Mouse (Mus musculus) neural tube, embryonic 13.5 days (tissue): ENCODE measurements around the gene Ptprn2. TPM values are rescaled to one million over a fixed set of nuclear protein-coding genes. Genes with fewer than 3 reads are reported as not detected.

Experiments used
- ATAC-seq: fragments of 200-750 bp; cut with Nextera tagmentation; 2 replicates; pipeline ENCODE4 v1.8.0; 2017; ENCODE audit warnings: low read depth, mild to moderate bottlenecking, moderate TSS enrichment, moderate library complexity
- H3K27ac ChIP-seq: fragments of 300-500 bp; sonication (generic); replicated peaks from 2 replicates; pipeline ENCODE4 v1.5.1; 2015; ENCODE audit warnings: moderate library complexity, mild to moderate bottlenecking, inconsistent platforms
- H3K27me3 ChIP-seq: fragments of 300-500 bp; sonication (generic); 2 replicates; pipeline ENCODE4 v1.6.1; 2015; ENCODE audit warnings: mild to moderate bottlenecking, inconsistent platforms
- H3K36me3 ChIP-seq: fragments of 300-500 bp; sonication (generic); 2 replicates; pipeline ENCODE4 v1.6.1; 2015; ENCODE audit warnings: mild to moderate bottlenecking, inconsistent platforms
- H3K4me1 ChIP-seq: fragments of 300-500 bp; sonication (generic); replicated peaks from 2 replicates; pipeline ENCODE4 v1.6.1; 2015; ENCODE audit warnings: inconsistent platforms
- H3K4me2 ChIP-seq: fragments of 300-500 bp; sonication (generic); 2 replicates; pipeline ENCODE4 v1.6.1; 2015; ENCODE audit warnings: inconsistent platforms, mild to moderate bottlenecking, moderate library complexity
- H3K4me3 ChIP-seq: fragments of 300-500 bp; sonication (generic); 2 replicates; pipeline ENCODE4 v1.5.1; 2015; ENCODE audit warnings: mild to moderate bottlenecking, inconsistent platforms
- H3K9ac ChIP-seq: fragments of 300-500 bp; sonication (generic); 2 replicates; pipeline ENCODE4 v1.6.1; 2015; ENCODE audit warnings: moderate library complexity, mild to moderate bottlenecking, inconsistent platforms
- H3K9me3 ChIP-seq: fragments of 300-500 bp; sonication (generic); 2 replicates; pipeline ENCODE4 v1.6.1; 2016; ENCODE audit warnings: inconsistent platforms
- WGBS: fragments of 180-500 bp; shearing (Covaris S2); methylation state at CpG from one replicate; pipeline ENCODE4 v1.1.7; 2015; 5-methylcytosine and 5-hydroxymethylcytosine counted together
- polyA plus RNA-seq: library from polyadenylated mRNA; unstranded; fragments of >200 nt; fragmentation: Nextera tagmentation; extraction: Ambion mirVana; gene quantifications from 2 replicates; pipeline ENCODE4 v1.2.1, GENCODE M21; 2015

Gene Ptprn2
- polyA plus RNA-seq, 1 experiment from 2014 or later = 10.6 TPM

GRCm38 (mm10) chr12:117260391-117261164 is 775.1 kb downstream of the Ptprn2 start:
- ATAC-seq = no peak
- no peak overlapping the region for H3K9ac ChIP-seq
- H3K27me3 ChIP-seq = peaks cover 3% of the 10 kb centered on the region; the same call in 1 of the 2 replicates
- peaks cover 28% of the 10 kb centered on the region for H3K4me1 ChIP-seq
- 63% methylated on average over 6 of the region's 6 CpGs for WGBS
- H3K36me3 ChIP-seq = no peaks in the 10 kb centered on the region
- H3K9me3 ChIP-seq = no peaks in the 10 kb centered on the region
- no peak overlapping the region for H3K27ac ChIP-seq
- H3K4me2 ChIP-seq = no peak overlapping the region
- H3K4me3 ChIP-seq = no peak overlapping the region

- no peak for ATAC-seq
These were observed 775.6 kb downstream of the Ptprn2 start for GRCm38 (mm10) chr12:117261165-117261440.

GRCm38 (mm10) chr12:117262003-117262402 is 776.5 kb downstream of the Ptprn2 start:
- WGBS = 70% methylated on average over 2 of the region's 2 CpGs
- H3K4me3 ChIP-seq = no peak overlapping the region
- 0 out of 2 replicates have a peak, but pooled peaks have one; percentile 25 for ATAC-seq
- no peak overlapping the region for H3K4me2 ChIP-seq
- H3K27ac ChIP-seq = no peak overlapping the region
- peaks cover 25% of the 10 kb centered on the region for H3K4me1 ChIP-seq
- H3K9me3 ChIP-seq = no peaks in the 10 kb centered on the region
- peaks cover 3% of the 10 kb centered on the region; the same call in 1 of the 2 replicates for H3K27me3 ChIP-seq
- no peak overlapping the region for H3K9ac ChIP-seq
- H3K36me3 ChIP-seq = no peaks in the 10 kb centered on the region

More at GRCm38 (mm10) chr12:117261165-117261440, 775.6 kb downstream of the Ptprn2 start:
- 41% methylated on average over 3 of the region's 3 CpGs for WGBS
- Histone ChIP-seq H3K4me1 (peaks cover 31% of the 10 kb centered on the region), H3K9ac (no peak overlapping the region), H3K27ac (no peak overlapping the region), H3K4me3 (no peak overlapping the region), H3K4me2 (no peak overlapping the region), H3K27me3 (peaks cover 3% of the 10 kb centered on the region; the same call in 1 of the 2 replicates), H3K9me3 (no peaks in the 10 kb centered on the region), H3K36me3 (no peaks in the 10 kb centered on the region)

- no peaks in the 10 kb centered on the region for H3K9me3 ChIP-seq
- H3K27me3 ChIP-seq = peaks cover 3% of the 10 kb centered on the region; the same call in 1 of the 2 replicates
- H3K36me3 ChIP-seq = no peaks in the 10 kb centered on the region
- no peak overlapping the region for H3K4me3 ChIP-seq
- 62% methylated on average over 2 of the region's 2 CpGs for WGBS
- H3K4me1 ChIP-seq = peaks cover 14% of the 10 kb centered on the region
- H3K9ac ChIP-seq = no peak overlapping the region
- ATAC-seq = no peak
- H3K4me2 ChIP-seq = no peak overlapping the region
- no peak overlapping the region for H3K27ac ChIP-seq
These were observed 777.6 kb downstream of the Ptprn2 start for GRCm38 (mm10) chr12:117263081-117263480.

- Histone ChIP-seq H3K27me3 (no peaks in the 10 kb centered on the region), H3K4me1 (peaks cover 29% of the 10 kb centered on the region), H3K9me3 (no peaks in the 10 kb centered on the region), H3K9ac (no peak overlapping the region), H3K4me3 (no peak overlapping the region), H3K36me3 (no peaks in the 10 kb centered on the region), H3K4me2 (no peak overlapping the region), H3K27ac (no peak overlapping the region)
- 28% methylated on average over 1 of the region's 1 CpGs for WGBS
- no peak for ATAC-seq
These were observed 779.7 kb downstream of the Ptprn2 start for GRCm38 (mm10) chr12:117265211-117265610.

GRCm38 (mm10) chr12:117268543-117269172 is 783.1 kb downstream of the Ptprn2 start:
- no peak overlapping the region for H3K9ac ChIP-seq
- H3K4me3 ChIP-seq = no peak overlapping the region
- H3K9me3 ChIP-seq = no peaks in the 10 kb centered on the region
- peaks cover 51% of the 10 kb centered on the region for H3K4me1 ChIP-seq
- peak overlapping the region; percentile 80 for H3K27ac ChIP-seq
- no peak overlapping the region for H3K4me2 ChIP-seq
- no peaks in the 10 kb centered on the region for H3K27me3 ChIP-seq
- H3K36me3 ChIP-seq = no peaks in the 10 kb centered on the region
- ATAC-seq = no peak
- 74% methylated on average over 7 of the region's 7 CpGs for WGBS

- no peaks in the 10 kb centered on the region for H3K27me3 ChIP-seq
- H3K9ac ChIP-seq = no peak overlapping the region
- no peak for ATAC-seq
These were observed 783.8 kb downstream of the Ptprn2 start for GRCm38 (mm10) chr12:117269310-117269709.

GRCm38 (mm10) chr12:117270199-117270598 is 784.7 kb downstream of the Ptprn2 start:
- Histone ChIP-seq H3K36me3 (no peaks in the 10 kb centered on the region; the same call in 1 of the 2 replicates), H3K4me1 (peaks cover 50% of the 10 kb centered on the region), H3K9me3 (no peaks in the 10 kb centered on the region), H3K27me3 (no peaks in the 10 kb centered on the region), H3K27ac (peak overlapping the region; percentile 80; the same call in 1 of the 2 replicates), H3K4me2 (no peak overlapping the region), H3K9ac (no peak overlapping the region), H3K4me3 (no peak overlapping the region)
- no peak for ATAC-seq
- WGBS = 91% methylated on average over 4 of the region's 4 CpGs

More at GRCm38 (mm10) chr12:117269310-117269709, 783.8 kb downstream of the Ptprn2 start:
- Histone ChIP-seq H3K27ac (peak overlapping the region; percentile 80), H3K9me3 (no peaks in the 10 kb centered on the region), H3K4me3 (no peak overlapping the region), H3K4me2 (no peak overlapping the region), H3K36me3 (no peaks in the 10 kb centered on the region), H3K4me1 (peaks cover 52% of the 10 kb centered on the region)
- WGBS = 45% methylated on average over 4 of the region's 4 CpGs

GRCm38 (mm10) chr12:117273166-117273565 is 787.6 kb downstream of the Ptprn2 start:
- H3K9me3 ChIP-seq = no peaks in the 10 kb centered on the region
- H3K36me3 ChIP-seq = peaks cover 5% of the 10 kb centered on the region; the same call in 1 of the 2 replicates
- WGBS = 26% methylated on average over 4 of the region's 4 CpGs
- H3K4me3 ChIP-seq = no peak overlapping the region
- H3K4me2 ChIP-seq = no peak overlapping the region
- peak; percentile 64 for ATAC-seq
- no peak overlapping the region; the same call in 1 of the 2 replicates for H3K9ac ChIP-seq
- peak overlapping the region; percentile 61 for H3K27ac ChIP-seq
- H3K4me1 ChIP-seq = peaks cover 43% of the 10 kb centered on the region
- H3K27me3 ChIP-seq = no peaks in the 10 kb centered on the region

GRCm38 (mm10) chr12:117274576-117274975 is 789.1 kb downstream of the Ptprn2 start:
- Histone ChIP-seq H3K4me3 (no peak overlapping the region), H3K27ac (no peak overlapping the region), H3K4me1 (peaks cover 29% of the 10 kb centered on the region), H3K9me3 (no peaks in the 10 kb centered on the region), H3K4me2 (no peak overlapping the region), H3K9ac (no peak overlapping the region), H3K27me3 (no peaks in the 10 kb centered on the region), H3K36me3 (peaks cover 5% of the 10 kb centered on the region; the same call in 1 of the 2 replicates)
- no peak for ATAC-seq
- 75% methylated on average over 5 of the region's 5 CpGs for WGBS

GRCm38 (mm10) chr12:117280790-117281189 is 795.3 kb downstream of the Ptprn2 start:
- Histone ChIP-seq H3K27ac (no peak overlapping the region), H3K4me2 (no peak overlapping the region), H3K27me3 (no peaks in the 10 kb centered on the region), H3K4me1 (peaks cover 4% of the 10 kb centered on the region; the same call in 1 of the 2 replicates), H3K36me3 (0 out of 2 replicates have a peak, but pooled peaks cover 5% of the 10 kb centered on the region), H3K9me3 (no peaks in the 10 kb centered on the region), H3K4me3 (no peak overlapping the region), H3K9ac (no peak overlapping the region)
- no peak for ATAC-seq
- WGBS = 91% methylated on average over 3 of the region's 3 CpGs

- no peak overlapping the region for H3K27ac ChIP-seq
- 77% methylated on average over 2 of the region's 2 CpGs for WGBS
These were observed 797.1 kb downstream of the Ptprn2 start for GRCm38 (mm10) chr12:117282659-117283058.

More at GRCm38 (mm10) chr12:117282659-117283058, 797.1 kb downstream of the Ptprn2 start:
- Histone ChIP-seq H3K4me3 (no peak overlapping the region), H3K27me3 (no peaks in the 10 kb centered on the region), H3K9me3 (no peaks in the 10 kb centered on the region), H3K9ac (no peak overlapping the region), H3K4me2 (no peak overlapping the region), H3K4me1 (peaks cover 5% of the 10 kb centered on the region; the same call in 1 of the 2 replicates), H3K36me3 (no peaks in the 10 kb centered on the region)
- no peak for ATAC-seq
